Mouse (Mus musculus) naive thymus-derived CD4-positive, alpha-beta T cell, adult 2 months (primary cell): ENCODE data around the gene Dcpp2.
"Not testable (repeated sequence)": the region's sequence is repeated elsewhere in the genome, so short reads cannot be mapped to it uniquely, and the experiment has no call there.

Experiments used
- DNase-seq: peaks from one replicate; pipeline ENCODE4 v3.0.0-alpha.2; 2011; ENCODE audit warnings: low read depth

Dcpp2 gene

GRCm38 (mm10) chr17:23925090-23925493, 44.4 kb downstream of the Dcpp2 start:
- DNase-seq, result peak; percentile 58

- DNase-seq, result no peak
Observed at GRCm38 (mm10) chr17:23931157-23931556, 50.5 kb downstream of the Dcpp2 start.

DNA sequence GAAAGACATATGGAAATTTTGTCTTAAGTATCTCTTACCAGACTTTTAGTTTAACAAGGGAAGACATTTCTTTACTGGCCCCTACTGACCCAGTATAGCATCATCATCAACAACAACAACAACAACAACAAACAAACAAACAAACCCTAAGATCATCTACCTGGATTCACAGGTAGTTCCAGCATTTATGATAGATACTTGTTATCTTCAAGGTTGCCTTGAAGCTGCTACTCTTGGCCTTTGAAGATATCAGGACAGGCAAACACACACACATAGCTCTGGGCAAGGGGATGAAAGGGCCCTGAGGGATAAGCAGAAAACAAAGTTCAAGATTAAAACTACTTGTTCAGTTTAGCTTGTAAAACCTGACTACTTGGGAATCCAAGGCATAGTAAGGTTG, 60.7 kb downstream of the Dcpp2 start, which contains the start of gene Sbp:
Gene Sbp, plus strand, starts transcription at position 301 of the 400 bp plus-strand sequence.
- no peak for DNase-seq

DNA sequence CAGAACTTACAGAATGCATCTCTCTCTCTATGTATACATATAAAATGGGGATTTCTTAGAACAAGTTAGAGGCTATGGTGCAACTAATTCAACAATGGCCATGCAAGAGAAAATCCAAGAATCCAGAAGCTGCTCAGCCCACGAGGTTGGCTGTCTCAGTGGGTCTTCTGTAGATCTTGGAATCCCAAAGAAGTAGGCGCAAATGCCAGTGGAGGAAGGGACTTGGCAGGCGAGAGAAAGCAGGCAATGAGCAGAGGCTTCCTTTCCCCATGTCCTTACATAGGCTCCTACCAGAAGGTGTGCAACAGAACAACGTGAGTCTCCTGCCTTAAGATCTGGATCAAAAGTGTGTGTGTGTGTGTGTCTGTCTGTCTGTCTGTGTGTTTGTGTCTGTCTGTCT, 66.8 kb downstream of the Dcpp2 start:
- not testable (repeated sequence) for DNase-seq

GRCm38 (mm10) chr17:23949068-23949467, 68.4 kb downstream of the Dcpp2 start:
- no peak for DNase-seq
